Mouse (Mus musculus): Measurements from ENCODE around the gene Mtg1.

Gene Mtg1

DNA sequence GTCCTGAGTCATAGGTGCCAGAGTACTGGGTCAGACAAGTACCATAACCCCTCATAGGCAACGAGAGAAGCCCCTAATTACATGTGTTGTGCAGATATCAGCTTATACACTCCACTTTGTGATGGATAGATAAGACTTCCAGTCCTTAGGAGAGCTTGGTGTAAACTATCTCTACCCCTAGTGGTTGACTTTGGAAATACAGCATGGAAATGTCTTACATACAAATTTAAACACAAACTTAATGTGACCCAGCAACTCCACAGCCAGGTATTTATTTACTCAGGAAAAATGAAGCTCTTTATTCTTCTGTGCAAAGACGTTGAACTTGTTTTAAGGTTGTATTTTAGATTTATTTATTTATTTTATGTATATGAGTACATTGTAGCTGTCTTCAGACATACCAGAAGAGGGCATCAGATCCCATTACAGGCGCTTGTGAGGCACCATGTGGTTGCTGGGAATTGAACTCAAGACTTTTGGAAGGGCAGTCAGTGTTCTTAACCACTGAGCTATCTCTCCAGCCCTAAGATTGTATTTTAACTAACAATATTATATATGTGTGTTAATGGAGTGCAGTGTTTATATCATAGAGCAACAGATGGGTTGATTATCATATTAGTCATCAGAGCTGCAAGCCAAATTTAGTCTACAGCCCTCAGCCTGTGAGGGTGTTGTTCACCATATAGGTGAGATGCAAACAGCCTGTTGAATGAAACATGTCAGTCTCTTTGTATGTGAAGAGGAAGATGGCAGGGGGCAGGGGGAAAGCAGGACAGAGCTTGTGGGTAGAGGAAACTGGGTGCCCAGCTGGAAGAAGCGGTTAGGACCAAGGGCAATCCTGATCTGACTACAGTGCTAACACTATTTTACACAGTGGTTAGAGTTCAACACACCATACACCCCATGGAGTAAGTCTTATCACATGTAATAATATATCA is 51.3 kb downstream of the Mtg1 start:
- peak; percentile 14 for DNase-seq

DNA sequence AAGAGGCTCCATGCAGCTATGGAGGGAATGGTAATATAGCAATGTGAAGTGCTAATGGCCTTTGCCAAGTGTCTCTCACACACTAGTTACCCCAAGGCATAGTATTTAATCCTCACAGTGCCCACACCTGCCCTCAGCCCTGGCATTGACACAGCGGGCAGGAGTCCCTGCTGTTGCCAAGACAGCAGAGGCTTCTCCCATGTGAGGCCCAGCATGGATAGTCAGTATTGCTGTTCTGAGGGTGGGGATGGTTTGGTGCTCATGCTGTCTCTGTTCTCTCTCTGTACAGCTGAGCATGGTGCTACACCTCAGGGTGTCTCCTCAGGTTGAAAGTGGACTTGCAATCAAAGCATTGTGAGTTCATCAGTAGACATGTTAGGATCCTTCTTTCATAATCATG is 53.1 kb downstream of the Mtg1 start:
- DNase-seq, result no peak

DNA sequence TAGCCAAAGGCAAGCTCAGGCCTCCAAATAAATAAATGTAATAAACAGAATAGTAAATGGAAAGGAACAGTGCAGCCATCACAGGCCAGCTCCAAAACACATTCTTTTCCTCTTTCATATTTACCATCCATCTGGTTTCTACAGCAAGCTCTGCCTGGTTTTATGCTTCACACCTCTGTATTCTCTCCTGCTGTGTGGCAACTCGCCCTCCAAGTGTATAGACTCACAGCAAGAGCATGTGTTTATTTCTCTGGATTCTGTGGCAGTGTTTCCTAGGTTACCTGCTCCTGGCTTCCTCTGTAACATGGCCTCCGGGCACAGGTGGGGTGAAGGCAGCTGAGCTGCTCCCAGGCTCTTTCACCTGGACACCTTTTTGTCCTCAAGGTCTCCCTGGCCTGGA is 55.1 kb downstream of the Mtg1 start:
- no peak for DNase-seq

DNA sequence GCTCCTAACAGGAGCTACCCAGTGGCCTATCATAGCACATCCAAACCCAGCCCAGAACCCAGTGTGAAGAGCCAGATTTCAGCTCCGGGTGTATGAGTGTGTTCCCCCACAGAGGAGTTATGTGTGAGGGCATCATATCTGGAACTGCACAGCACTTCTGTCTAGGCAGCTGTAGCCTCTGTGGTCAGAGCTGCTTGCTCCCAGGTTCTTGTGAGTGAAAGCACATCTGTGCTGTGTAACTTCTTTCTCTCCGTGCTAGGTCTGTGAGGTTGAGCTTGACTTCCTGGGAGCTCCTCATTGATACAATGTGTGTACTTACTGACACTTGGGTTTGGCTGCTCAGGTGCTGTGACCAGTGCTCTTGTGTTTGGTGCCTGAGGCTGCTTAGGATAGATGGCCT is 55.5 kb downstream of the Mtg1 start:
- no peak for DNase-seq

DNA sequence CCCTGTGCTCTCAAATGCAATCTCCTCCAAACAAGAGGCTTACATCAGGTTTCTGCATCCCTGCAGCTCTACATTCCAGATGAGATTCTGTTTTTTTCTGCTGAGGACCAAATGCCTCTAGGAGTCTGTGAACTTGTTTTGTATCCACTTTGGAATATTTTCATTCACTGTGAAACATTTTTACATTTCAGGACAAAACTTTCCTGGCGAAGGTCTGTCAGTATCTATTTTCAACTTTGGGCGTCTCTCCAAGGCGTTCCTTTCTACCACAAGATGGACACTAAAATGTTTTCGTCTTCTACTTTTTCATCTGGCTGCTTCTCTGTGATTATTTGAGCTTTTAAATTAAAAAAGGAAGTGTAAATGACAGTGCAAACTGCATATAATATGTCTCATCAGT is 56.7 kb downstream of the Mtg1 start:
- DNase-seq, result no peak

DNA sequence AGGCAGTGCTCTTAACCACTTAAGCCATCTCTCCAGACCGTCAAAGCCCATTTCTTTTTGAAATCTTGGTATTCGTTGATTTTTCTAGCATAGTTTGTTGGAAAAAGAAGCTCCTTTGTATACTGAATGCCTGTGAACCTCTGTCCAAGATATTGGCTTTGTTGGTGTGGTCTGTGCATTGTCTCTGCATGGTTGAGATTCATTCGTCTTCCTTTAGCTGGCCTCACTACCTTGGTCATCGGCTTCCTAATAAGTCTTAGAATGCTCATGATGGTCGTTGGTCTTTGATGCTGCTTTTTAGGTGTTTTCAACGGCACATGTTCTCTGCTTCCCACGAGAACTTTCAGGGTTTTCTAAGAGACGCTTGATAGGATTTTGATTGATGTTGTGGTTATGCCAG is 58.6 kb downstream of the Mtg1 start:
- DNase-seq, result no peak
